Mouse (Mus musculus) thymus, postnatal 0 days (tissue): ENCODE results near the gene Fto. TPM values are rescaled to one million over a fixed set of nuclear protein-coding genes. Genes with fewer than 3 reads are reported as not detected.

ENCODE experiments used
- DNase-seq: peaks from one replicate; pipeline ENCODE4 v3.0.0-alpha.2; 2015; ENCODE audit warnings: low spot score
- polyA plus RNA-seq: library from polyadenylated mRNA; unstranded; fragments of >200 nt; fragmentation: Nextera tagmentation; extraction: Ambion mirVana; gene quantifications from 2 replicates; pipeline ENCODE4 v1.2.1, GENCODE M21; 2015

Gene Fto
- polyA plus RNA-seq, 1 experiment from 2014 or later = 33.4 TPM

GRCm38 (mm10) chr8:91390369-91391020 is 77.2 kb downstream of the Fto start:
- DNase-seq = no peak

GRCm38 (mm10) chr8:91392261-91392660 is 78.9 kb downstream of the Fto start:
- no peak for DNase-seq

- no peak for DNase-seq
These were observed 82.2 kb downstream of the Fto start for GRCm38 (mm10) chr8:91395340-91396055.

GRCm38 (mm10) chr8:91398053-91398452 is 84.7 kb downstream of the Fto start:
- DNase-seq = no peak

GRCm38 (mm10) chr8:91402980-91403975 is 90.0 kb downstream of the Fto start:
- DNase-seq = no peak

- no peak for DNase-seq
These were observed 91.0 kb downstream of the Fto start for GRCm38 (mm10) chr8:91404311-91404710.

- DNase-seq = no peak
These were observed 91.8 kb downstream of the Fto start for GRCm38 (mm10) chr8:91405099-91405498.

- no peak for DNase-seq
These were observed 93.4 kb downstream of the Fto start for GRCm38 (mm10) chr8:91406624-91407290.

- DNase-seq = no peak
These were observed 94.6 kb downstream of the Fto start for GRCm38 (mm10) chr8:91407880-91408279.

GRCm38 (mm10) chr8:91410007-91410406 is 96.7 kb downstream of the Fto start:
- DNase-seq = no peak

- no peak for DNase-seq
These were observed 111.3 kb downstream of the Fto start for GRCm38 (mm10) chr8:91424491-91425074.

GRCm38 (mm10) chr8:91425251-91425866 is 112.0 kb downstream of the Fto start:
- DNase-seq = no peak

GRCm38 (mm10) chr8:91426496-91426895 is 113.2 kb downstream of the Fto start:
- no peak for DNase-seq

GRCm38 (mm10) chr8:91430333-91430940 is 117.1 kb downstream of the Fto start:
- DNase-seq = no peak

GRCm38 (mm10) chr8:91436036-91436435 is 122.7 kb downstream of the Fto start:
- no peak for DNase-seq

- no peak for DNase-seq
These were observed 130.6 kb downstream of the Fto start for GRCm38 (mm10) chr8:91443911-91444310.

GRCm38 (mm10) chr8:91444636-91445410 is 131.5 kb downstream of the Fto start:
- no peak for DNase-seq

- DNase-seq = no peak
These were observed 132.2 kb downstream of the Fto start for GRCm38 (mm10) chr8:91445516-91445915.

GRCm38 (mm10) chr8:91446008-91446407 is 132.7 kb downstream of the Fto start:
- no peak for DNase-seq
